Mouse (Mus musculus) stomach, embryonic 16.5 days (tissue): ENCODE data around the gene H2-Eb2. TPM values are rescaled to one million over a fixed set of nuclear protein-coding genes. Genes with fewer than 3 reads are reported as not detected.
"Not testable (repeated sequence)": the region's sequence is repeated elsewhere in the genome, so short reads cannot be mapped to it uniquely, and the experiment has no call there.

Experiments used
- ATAC-seq: fragments of 200-750 bp; cut with Nextera tagmentation; 2 replicates; pipeline ENCODE4 v1.8.0; 2017; ENCODE audit warnings: moderate number of reproducible peaks, moderate TSS enrichment; ENCODE audit not compliant: insufficient read depth, low FRiP score
- H3K27ac ChIP-seq: fragments of 300-500 bp; sonication (generic); 2 replicates; pipeline ENCODE4 v1.5.1; 2014; ENCODE audit warnings: low read length
- H3K27me3 ChIP-seq: fragments of 300-500 bp; sonication (generic); 2 replicates; pipeline ENCODE4 v1.6.1; 2014; ENCODE audit warnings: low read length, control low read depth, mixed read lengths; ENCODE audit not compliant: control insufficient read depth, insufficient read depth
- H3K36me3 ChIP-seq: fragments of 300-500 bp; sonication (generic); 2 replicates; pipeline ENCODE4 v1.6.1; 2014; ENCODE audit warnings: low read length; ENCODE audit not compliant: control insufficient read depth, insufficient read depth
- H3K4me1 ChIP-seq: fragments of 300-500 bp; sonication (generic); 2 replicates; pipeline ENCODE4 v1.6.1; 2014; ENCODE audit warnings: low read length, control low read depth, mixed read lengths; ENCODE audit not compliant: control insufficient read depth, insufficient read depth
- H3K4me2 ChIP-seq: fragments of 300-500 bp; sonication (generic); 2 replicates; pipeline ENCODE4 v1.6.1; 2014; ENCODE audit warnings: low read depth, low read length, mixed read lengths
- H3K4me3 ChIP-seq: fragments of 300-500 bp; sonication (generic); replicated peaks from 2 replicates; pipeline ENCODE4 v1.5.1; 2014; ENCODE audit warnings: mild to moderate bottlenecking, low read length
- H3K9ac ChIP-seq: fragments of 300-500 bp; sonication (generic); 2 replicates; pipeline ENCODE4 v1.6.1; 2014; ENCODE audit warnings: low read length
- H3K9me3 ChIP-seq: fragments of 300-500 bp; sonication (generic); replicated peaks from 2 replicates; pipeline ENCODE4 v1.6.1; 2016; ENCODE audit warnings: low read length, control low read depth; ENCODE audit not compliant: control insufficient read depth
- WGBS: fragments of 180-500 bp; shearing (Covaris S2); extraction: QIAGEN DNeasy Blood & Tissue Kit; methylation state at CpG from one replicate; pipeline ENCODE4 v1.1.7; 2014; 5-methylcytosine and 5-hydroxymethylcytosine counted together
- polyA plus RNA-seq: library from polyadenylated mRNA; unstranded; fragments of >200 nt; fragmentation: Nextera tagmentation; extraction: Ambion mirVana; gene quantifications from 2 replicates; pipeline ENCODE4 v1.2.1, GENCODE M21; 2015

The H2-Eb2 gene
- polyA plus RNA-seq, 1 experiment from 2014 or later = not detected

DNA sequence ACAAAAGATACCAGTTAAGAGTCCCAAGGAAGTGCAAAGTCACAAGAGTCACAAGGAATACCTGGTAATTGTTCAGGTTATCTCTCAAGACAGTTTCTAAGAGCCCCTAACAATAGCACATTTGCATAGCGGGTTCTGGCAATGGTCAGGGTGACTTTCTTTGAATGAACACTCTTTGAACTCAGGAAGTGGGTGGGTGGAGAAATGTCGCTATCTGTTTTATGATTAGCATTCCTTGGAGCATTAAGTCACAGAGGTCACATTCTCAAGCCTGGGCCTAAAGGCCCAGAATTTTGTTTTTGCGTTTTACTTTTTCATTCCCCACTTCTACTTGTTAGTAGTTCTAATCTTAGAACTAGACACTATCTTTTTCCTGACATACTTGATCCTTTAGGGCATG, 14.9 kb upstream of the H2-Eb2 start:
- H3K4me3 ChIP-seq, H3K36me3 ChIP-seq, H3K27ac ChIP-seq, H3K27me3 ChIP-seq, H3K4me2 ChIP-seq, H3K4me1 ChIP-seq, H3K9me3 ChIP-seq, H3K9ac ChIP-seq, ATAC-seq: not testable (repeated sequence)
- 86% methylated on average over 3 of the region's 3 CpGs for WGBS

- H3K27ac ChIP-seq = no peak overlapping the region
- H3K4me1 ChIP-seq = no peaks in the 10 kb centered on the region
- H3K9ac ChIP-seq = no peak overlapping the region
- no peaks in the 10 kb centered on the region for H3K9me3 ChIP-seq
- no peak overlapping the region for H3K4me3 ChIP-seq
- no peak for ATAC-seq
- H3K4me2 ChIP-seq = no peak overlapping the region
- 85% methylated on average over 1 of the region's 1 CpGs for WGBS
- no peaks in the 10 kb centered on the region for H3K36me3 ChIP-seq
- no peaks in the 10 kb centered on the region for H3K27me3 ChIP-seq
Measured at GRCm38 (mm10) chr17:34312185-34312584, 13.3 kb upstream of the H2-Eb2 start.

- no peak overlapping the region for H3K9ac ChIP-seq
Measured at GRCm38 (mm10) chr17:34313393-34313792, 12.1 kb upstream of the H2-Eb2 start.

DNA sequence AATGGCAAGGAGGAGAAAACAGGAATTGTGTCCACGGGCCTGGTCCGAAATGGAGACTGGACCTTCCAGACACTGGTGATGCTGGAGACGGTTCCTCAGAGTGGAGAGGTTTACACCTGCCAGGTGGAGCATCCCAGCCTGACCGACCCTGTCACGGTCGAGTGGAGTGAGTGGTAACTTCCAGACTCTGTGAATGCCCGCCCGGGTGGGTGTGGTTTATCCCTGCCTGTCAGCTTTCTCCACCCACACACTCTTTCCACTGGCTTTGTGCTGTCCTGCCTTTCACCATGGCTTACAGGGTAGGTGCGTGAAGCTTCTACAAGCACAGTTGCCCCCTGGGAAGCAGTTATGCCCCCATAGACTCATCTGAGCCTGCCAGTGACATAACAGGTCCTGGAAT, 11.2 kb upstream of the H2-Eb2 start:
- H3K27me3 ChIP-seq = no peaks in the 10 kb centered on the region
- H3K4me3 ChIP-seq = no peak overlapping the region
- no peak overlapping the region for H3K27ac ChIP-seq
- H3K4me1 ChIP-seq = no peaks in the 10 kb centered on the region
- no peak overlapping the region for H3K9ac ChIP-seq
- no peak for ATAC-seq
- no peaks in the 10 kb centered on the region for H3K36me3 ChIP-seq
- H3K4me2 ChIP-seq = no peak overlapping the region
- WGBS = 66% methylated on average over 9 of the region's 9 CpGs
- no peaks in the 10 kb centered on the region for H3K9me3 ChIP-seq

More at GRCm38 (mm10) chr17:34313393-34313792, 12.1 kb upstream of the H2-Eb2 start:
- Histone ChIP-seq H3K4me1 (no peaks in the 10 kb centered on the region), H3K9me3 (no peaks in the 10 kb centered on the region), H3K27ac (no peak overlapping the region), H3K4me3 (no peak overlapping the region), H3K4me2 (no peak overlapping the region), H3K27me3 (no peaks in the 10 kb centered on the region), H3K36me3 (no peaks in the 10 kb centered on the region)
- 31% methylated on average over 3 of the region's 3 CpGs for WGBS
- no peak for ATAC-seq

DNA sequence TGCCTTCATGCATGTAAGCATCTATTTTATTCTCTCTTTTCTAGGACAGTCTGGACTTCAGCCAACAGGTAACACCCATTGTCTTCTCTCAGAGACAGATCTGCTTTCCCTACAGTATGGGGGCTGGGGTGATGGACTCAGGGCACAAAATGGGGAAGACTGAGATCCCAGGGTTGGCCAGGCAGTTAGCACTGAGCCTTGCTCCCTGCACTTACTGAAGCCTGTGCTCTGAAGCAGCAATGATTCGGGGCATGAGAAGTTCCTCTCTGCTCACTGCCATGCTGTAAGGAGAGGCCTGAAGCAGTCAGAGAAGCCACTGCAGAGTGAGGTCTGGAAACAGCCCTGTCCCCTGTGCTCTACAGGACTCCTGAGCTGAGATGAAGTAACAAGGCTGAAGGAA, 10.0 kb upstream of the H2-Eb2 start:
- no peak overlapping the region for H3K9ac ChIP-seq
- H3K9me3 ChIP-seq = no peaks in the 10 kb centered on the region
- no peaks in the 10 kb centered on the region for H3K36me3 ChIP-seq
- no peaks in the 10 kb centered on the region for H3K4me1 ChIP-seq
- WGBS = 79% methylated on average over 1 of the region's 1 CpGs
- no peak overlapping the region for H3K4me2 ChIP-seq
- H3K27ac ChIP-seq = no peak overlapping the region
- no peak overlapping the region for H3K4me3 ChIP-seq
- no peaks in the 10 kb centered on the region for H3K27me3 ChIP-seq
- ATAC-seq = no peak

- H3K4me2 ChIP-seq = no peak overlapping the region
- H3K27me3 ChIP-seq = no peaks in the 10 kb centered on the region
- no peak overlapping the region for H3K4me3 ChIP-seq
- WGBS = 68% methylated on average over 2 of the region's 2 CpGs
- H3K9ac ChIP-seq = no peak overlapping the region
- no peak for ATAC-seq
- H3K9me3 ChIP-seq = no peaks in the 10 kb centered on the region
- H3K36me3 ChIP-seq = no peaks in the 10 kb centered on the region
- no peaks in the 10 kb centered on the region for H3K4me1 ChIP-seq
- no peak overlapping the region for H3K27ac ChIP-seq
Measured at GRCm38 (mm10) chr17:34316697-34317096, 8.8 kb upstream of the H2-Eb2 start.

DNA sequence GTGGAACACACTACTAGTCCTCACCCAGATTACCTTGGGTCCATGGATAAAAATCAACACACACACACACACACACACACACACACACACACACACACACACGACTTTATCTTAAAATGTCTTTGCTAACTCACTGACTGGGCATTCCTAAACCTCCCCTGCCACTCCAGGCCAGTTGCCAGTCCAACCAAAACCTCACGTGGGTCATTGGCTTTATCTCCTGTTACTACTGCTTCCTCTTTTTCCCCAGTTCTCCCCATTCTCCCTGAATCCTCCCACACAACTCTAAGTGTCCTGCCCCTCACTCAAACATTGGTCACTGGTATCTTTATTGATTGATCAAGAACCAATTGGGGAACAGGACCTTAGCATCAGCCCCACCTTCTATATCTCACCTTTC, 8.2 kb upstream of the H2-Eb2 start:
- no peak overlapping the region for H3K4me3 ChIP-seq
- no peak overlapping the region for H3K27ac ChIP-seq
- no peak overlapping the region for H3K4me2 ChIP-seq
- no peaks in the 10 kb centered on the region for H3K36me3 ChIP-seq
- no peak overlapping the region for H3K9ac ChIP-seq
- no peaks in the 10 kb centered on the region for H3K9me3 ChIP-seq
- H3K4me1 ChIP-seq = no peaks in the 10 kb centered on the region
- WGBS = 19% methylated on average over 2 of the region's 2 CpGs
- no peak for ATAC-seq
- no peaks in the 10 kb centered on the region for H3K27me3 ChIP-seq

GRCm38 (mm10) chr17:34326373-34326772, 908 bp downstream of the H2-Eb2 start:
- Histone ChIP-seq H3K27me3 (no peaks in the 10 kb centered on the region), H3K36me3 (no peaks in the 10 kb centered on the region), H3K27ac (no peak overlapping the region), H3K9ac (no peak overlapping the region), H3K4me1 (no peaks in the 10 kb centered on the region), H3K9me3 (no peaks in the 10 kb centered on the region), H3K4me3 (no peak overlapping the region), H3K4me2 (no peak overlapping the region)
- ATAC-seq = no peak
- WGBS = 62% methylated on average over 3 of the region's 3 CpGs

DNA sequence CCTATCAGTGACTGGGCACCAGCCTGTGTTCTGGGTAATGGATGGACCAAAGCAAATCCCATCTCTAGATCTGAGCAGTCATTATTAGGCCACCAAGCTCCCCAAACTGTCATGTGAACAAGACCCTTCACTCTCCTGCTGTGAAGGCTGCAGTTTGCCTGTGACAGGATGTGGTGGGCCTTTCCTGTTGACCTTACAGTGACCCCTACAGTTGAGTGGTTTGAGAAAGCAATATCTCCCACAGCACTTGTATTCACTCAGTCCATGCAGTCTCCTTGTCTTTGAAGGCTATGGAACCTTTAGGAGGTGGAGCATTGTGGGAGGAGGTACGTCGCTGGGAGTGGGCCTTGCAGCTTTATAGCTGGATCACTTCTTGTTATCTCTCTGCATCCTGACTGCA, 4.3 kb downstream of the H2-Eb2 start:
- Histone ChIP-seq H3K9ac (no peak overlapping the region), H3K4me1 (no peaks in the 10 kb centered on the region), H3K27ac (no peak overlapping the region), H3K36me3 (no peaks in the 10 kb centered on the region), H3K27me3 (no peaks in the 10 kb centered on the region), H3K4me2 (no peak overlapping the region), H3K9me3 (no peaks in the 10 kb centered on the region), H3K4me3 (no peak overlapping the region)
- ATAC-seq = no peak
- WGBS = 71% methylated on average over 2 of the region's 2 CpGs

GRCm38 (mm10) chr17:34331200-34331599, 5.7 kb downstream of the H2-Eb2 start:
- Histone ChIP-seq H3K9ac (no peak overlapping the region), H3K4me2 (no peak overlapping the region), H3K27me3 (no peaks in the 10 kb centered on the region), H3K4me3 (no peak overlapping the region), H3K9me3 (no peaks in the 10 kb centered on the region), H3K27ac (no peak overlapping the region), H3K36me3 (no peaks in the 10 kb centered on the region), H3K4me1 (no peaks in the 10 kb centered on the region)
- no peak for ATAC-seq
- WGBS = 89% methylated on average over 1 of the region's 1 CpGs
